Mouse (Mus musculus): ENCODE measurements around the gene Cfap99.

Gene Cfap99

DNA sequence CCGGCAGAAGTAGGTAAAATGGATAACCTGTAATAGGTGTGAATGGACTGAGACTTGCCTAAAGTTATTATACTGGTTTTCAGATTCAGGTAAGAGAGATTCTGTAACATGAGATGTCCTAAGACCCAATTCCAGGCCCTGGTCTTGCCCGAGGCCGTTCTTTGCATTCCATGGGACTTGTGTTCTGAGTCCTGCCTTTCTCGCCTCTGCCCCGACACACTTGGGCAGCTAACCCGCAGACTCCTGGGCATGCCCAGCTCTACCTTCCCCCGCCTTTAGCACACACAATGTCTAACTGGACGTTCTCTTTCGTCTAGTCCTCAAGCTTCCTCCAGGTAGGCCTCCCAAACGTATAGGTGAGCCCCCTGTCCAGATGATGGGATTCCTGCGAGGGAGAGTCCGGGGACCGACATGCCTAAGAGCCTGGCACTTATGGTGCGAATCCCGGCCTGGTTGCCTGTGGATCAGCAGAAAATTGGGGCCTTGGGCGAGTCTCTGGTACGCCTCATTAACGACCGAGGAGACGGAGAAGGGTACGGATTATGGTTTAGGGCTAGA, 47.2 kb downstream of the Cfap99 start:
- no peak for DNase-seq

DNA sequence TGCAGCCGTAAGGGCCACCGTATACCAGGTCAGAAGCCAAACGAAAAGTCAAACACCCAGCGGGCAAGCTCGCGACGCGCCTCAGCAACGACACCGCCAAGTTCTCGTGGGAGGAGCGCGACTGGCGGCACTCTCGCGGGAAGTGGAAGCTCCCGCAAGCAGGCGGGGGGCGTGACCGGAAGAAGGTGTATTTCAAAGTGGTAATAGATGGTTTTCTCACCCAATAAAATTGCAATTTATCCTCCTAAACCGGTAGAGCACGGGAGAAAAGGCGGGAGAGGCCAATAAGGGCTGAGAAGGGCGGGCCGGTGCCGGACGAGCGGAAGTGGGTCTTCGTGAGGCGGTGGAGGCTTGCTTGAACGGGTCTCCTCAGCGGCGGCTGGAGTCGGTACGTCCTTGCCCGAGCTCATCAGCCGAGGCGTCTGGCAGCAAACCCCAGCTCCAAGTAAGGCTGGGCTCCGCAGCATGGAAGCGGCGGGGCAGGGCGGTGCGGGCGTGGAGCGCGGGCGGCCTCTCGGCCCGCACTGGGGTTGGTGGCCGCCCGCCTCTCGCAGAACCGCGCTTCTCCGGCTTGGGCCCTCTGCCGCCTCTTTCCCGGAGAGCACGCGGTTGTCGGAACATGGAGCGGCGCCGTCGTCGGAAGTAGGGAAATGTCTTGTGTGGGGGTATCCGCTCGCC, 47.8 kb downstream of the Cfap99 start, which contains the start of gene Rnf4:
Rnf4 (plus strand) TSS at position 193 of the 678 bp plus-strand sequence.
- DNase-seq, result peak; percentile 97

DNA sequence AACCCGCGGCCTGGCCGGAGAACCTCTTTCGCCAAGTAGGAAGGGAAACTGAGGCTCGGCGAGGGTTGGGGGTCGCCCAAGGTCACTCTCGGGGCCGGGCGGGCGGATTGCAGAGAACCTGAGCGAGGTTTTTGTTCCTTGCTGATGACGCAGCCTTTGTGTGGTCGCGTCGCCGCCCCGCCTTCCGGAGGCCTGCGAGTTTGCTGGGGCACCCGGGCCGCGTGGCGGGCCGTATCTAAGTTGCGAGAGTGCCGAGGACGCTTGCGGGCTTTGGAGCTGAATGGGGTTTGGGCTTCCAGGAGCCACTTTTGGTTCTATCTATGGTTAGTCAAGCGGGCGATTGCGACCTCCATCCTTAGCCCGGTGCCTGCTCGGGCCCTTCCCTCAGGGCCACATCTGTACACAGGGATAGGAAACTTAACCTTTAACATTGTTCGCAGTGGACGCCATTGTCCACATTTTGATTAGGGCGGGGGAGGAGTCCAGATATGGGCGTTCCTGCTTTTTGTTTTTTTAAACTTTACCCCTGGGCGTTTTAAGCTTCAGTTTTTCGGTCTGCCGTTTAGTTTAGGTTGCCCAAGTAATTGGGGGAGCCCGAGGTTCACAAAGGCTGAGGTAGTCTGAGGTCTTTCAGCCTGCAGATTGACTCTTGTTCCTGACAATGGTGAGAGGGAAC, 48.5 kb downstream of the Cfap99 start:
- peak; percentile 55 for DNase-seq

DNA sequence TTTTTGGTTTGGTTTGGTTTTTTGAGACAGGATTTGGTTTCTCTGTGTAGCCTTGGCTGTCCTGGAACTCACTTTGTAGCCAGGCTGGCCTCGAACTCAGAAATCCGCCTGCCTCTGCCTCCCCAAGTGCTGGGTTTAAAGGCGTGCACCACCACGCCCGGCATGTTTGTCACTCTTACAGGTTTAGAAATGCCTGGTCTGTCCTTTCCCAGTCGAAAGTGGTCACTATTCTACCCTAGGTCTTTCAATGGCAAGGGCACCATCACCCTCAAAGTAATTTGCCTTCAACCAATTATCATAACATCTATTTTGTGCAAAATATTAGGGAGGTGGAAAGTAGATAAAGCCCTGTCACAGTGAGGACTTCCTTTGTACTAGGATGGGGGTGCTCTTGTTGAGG, 51.8 kb downstream of the Cfap99 start:
- no peak for DNase-seq

DNA sequence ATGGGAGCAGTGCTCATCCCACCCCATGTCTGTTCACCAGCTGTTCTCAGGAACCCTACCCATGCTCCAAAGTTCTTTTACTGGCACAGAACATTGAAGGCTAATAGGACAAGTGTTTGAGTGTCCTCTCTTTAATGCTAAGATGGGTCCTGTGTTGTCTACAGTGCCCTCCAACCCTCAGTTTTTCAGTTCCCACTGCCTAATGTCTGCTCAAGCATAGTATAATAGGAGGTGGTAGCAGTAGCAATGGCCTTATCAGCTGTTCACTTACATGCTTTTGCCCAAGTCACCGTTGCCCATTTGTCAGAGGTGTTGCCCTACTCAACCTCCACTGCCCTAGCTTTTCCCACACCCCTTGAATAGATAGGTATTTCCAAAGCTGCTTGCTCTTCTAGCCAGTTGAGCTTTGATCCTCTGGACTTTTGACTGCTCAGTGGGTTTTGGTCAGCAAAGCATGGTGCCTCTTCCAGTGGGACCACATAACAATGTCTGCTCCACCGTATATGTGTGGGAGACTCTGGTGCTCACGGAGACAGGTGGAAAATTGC, 63.8 kb downstream of the Cfap99 start:
- no peak for DNase-seq

DNA sequence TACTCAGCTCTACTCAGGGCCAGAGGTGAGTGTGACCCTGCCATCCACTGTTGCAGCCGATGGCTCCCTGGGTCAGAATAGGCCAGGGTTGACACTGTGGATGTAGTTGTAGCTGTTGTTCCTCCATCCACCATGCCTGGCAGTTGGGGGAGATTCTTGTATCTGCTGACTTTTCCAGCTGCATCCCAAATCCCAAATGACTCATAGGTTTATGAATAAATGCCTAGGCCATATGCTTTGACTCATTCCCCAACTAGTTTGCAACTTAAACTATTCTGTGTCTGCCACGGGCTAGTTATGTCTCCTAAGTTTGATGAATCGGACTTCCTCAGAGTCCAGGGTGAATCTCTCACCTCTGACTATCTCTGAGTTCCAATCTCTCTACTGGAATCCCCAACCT, 71.9 kb downstream of the Cfap99 start:
- DNase-seq, result no peak

DNA sequence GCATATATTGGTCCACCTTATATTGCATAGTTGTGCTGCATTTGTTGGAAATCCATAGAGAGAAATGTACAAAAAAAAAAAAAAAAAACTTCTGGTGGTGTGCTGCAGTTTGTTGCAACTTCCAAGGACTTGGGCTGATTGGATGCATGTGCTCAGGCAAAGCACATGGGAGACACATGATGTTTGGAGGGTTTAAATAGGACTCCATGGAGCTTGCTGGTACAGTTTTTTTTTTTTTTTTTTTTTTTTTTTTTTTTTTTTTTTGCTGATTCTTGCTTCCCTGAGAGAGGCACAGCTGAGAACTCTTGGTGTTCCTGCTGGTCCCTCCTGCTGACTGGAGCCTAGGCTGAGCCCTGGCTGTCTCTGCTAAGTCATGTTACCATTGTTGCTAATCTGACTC, 74.7 kb downstream of the Cfap99 start:
- DNase-seq, result no peak

DNA sequence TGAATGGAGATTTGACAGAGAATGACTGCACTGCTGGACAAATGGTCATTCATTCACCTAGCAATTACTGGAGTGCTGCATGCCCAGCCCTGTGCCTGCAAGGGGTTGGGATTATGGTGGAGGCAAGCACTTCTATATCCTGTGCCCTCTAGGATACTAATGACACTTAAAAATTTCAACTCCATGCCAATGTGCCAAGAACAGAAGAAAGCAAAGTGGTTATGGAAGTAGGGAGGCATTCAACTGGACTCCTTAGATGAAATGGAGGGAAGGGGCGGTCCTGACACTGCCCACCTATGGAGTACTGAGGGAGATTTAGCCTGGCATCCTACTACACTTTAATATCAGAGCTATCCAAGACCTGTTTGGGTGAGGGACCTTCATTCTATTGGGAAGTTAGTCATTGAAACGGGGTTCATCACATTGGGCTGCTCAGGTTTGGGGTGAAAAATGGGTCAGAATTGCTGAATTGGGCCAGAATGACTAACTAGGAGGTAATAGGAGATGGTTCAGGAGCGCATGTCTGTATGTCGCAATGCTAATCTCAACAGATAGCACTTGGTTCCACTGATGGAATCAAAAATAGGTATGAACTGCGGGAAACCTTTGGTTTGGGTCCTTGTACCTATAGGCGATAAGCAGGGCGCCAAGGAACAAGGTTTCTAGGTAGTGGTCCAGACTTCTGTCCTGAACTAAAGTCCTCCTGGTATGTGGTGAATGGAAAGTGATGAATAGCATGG, 80.3 kb downstream of the Cfap99 start:
- DNase-seq, result peak; percentile 44

DNA sequence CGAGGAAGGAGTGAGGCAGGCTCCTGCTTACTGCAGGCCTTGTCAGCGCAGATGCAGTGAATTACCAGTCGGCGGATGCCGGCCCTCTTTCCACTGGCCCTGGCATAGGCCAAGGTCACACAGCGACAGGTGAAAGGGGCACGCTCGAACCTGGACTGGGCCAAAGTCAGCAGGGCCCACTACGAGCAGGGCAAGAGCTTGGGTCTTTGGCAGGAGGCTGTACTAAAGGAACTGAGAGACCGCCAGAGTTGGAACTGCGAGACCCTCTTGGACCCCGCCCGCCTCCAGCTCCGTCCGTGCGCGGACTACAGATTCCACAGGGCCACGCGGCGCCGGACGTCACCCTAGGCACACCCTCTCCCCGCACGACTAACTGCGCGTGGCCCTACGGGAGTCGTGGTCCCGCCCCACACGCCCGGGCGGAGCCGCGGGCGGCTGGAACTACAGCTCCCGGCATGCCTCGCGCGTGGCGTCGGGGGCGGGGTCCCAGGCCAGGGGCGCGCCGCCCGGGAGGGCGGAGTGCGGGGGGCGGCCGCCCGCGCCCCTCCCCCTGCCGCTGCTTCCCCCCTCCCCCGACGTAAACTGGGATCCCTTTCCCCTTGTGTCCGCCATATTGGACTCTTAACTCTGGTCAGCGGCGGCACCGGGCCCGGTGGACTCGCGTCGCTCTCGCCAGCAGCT, 81.1 kb downstream of the Cfap99 start, which contains the start of gene Fam193a:
Fam193a (plus strand) TSS at position 593 of the 681 bp plus-strand sequence.
- DNase-seq, result peak; percentile 98

DNA sequence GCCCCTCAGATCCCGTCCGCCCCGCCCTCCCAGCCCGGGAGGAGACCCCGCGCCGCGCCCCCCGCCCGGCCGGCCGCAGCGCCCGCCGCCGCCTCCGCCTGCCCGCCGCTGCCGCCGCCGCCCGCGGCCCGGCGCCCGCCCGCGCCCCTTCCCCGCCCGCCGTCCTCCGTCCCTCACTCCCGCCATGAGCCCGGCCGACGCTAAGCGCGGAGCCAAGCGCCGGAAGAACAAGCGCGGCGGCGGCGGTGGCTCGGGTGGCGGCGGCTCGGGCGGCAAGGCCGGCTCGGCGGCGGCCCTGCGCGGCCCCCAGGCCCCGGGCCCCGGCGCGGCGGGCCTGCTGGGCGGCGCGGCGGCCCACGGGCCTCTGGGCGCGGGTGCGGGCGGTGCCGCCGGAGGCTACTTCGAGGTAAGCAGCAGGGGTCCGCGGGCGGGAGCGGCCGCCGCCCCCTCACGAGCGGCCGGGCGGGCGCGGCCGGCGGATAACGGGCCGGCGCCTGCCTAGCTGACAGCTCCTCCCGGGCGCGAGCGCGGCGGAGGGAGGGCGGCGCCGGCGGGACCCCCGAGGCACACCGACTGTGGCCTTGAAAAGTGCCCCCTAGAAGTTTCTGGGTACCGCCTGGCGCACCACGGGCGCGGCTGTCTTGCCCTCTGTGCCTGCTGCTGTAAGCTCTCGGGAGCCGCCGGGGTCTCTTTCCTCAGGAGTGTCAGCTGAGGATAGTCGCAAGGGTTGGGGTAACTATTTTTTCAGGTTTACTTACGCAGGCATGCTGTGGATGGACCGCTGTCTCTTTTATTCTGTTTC, 81.8 kb downstream of the Cfap99 start:
- DNase-seq, result peak; percentile 71

DNA sequence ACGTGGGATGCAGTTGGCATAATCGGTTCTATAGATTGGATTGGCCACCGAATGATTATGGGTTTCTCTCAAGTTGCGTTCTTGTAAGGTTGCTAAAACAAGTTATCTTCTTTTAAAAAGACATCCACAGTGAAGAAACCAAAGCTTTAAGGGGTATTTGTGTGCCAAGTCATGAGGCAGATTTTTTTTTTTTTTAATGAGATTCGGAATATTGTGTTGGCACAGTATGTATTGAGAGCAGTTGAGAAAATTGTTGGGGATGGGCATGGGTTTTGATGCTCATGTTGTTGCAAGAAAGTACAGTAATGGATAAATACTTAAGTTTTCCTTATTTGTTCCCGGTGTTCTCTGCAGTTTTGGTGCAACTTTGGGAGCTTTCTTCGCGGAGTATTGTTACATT, 82.4 kb downstream of the Cfap99 start:
- no peak for DNase-seq

DNA sequence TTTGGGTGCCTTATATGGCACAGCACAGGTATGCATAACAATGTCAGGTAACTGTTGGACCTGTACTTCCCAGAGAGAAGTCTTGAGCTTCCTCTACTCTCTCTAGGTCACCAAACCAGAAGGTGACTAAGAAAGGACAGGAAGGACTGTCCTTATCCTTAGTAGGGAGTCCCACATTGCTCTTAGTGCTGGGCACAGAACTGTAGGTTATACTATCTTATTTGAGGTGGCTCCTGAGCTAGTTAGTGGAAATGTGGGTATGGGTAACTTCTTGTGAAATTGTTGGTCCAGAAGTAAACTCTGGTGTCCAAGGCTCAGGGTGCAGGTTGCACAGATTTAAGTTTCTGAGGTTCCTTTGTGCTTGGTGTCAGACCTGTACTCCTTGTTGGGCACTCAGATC, 83.7 kb downstream of the Cfap99 start:
- no peak for DNase-seq

DNA sequence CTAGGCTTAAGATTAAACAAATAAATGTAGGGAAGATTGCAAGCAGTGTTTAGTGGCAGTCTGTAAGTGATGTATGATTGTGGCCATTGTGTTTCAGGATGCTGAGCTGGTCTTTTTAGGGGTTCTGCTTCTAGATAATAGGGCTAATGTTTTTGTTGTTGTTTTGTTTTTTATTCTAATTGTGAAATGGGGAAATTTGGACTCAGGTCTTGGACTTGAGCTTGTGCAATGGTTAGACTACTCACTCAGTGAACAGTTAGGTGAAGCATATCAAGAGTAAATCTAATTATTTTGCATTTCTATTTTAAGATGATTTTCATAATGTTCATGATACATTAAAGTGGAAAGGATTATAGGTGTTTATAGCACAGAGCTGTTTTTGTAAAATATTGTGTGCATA, 84.1 kb downstream of the Cfap99 start:
- DNase-seq, result no peak
